Mouse (Mus musculus) ovary, postnatal 14 days (tissue): ENCODE measurements around the gene Cers1.

Experiments used
- DNase-seq: peaks from one replicate; pipeline ENCODE4 v3.0.0; 2022; ENCODE audit warnings: low spot score

Cers1 gene

DNA sequence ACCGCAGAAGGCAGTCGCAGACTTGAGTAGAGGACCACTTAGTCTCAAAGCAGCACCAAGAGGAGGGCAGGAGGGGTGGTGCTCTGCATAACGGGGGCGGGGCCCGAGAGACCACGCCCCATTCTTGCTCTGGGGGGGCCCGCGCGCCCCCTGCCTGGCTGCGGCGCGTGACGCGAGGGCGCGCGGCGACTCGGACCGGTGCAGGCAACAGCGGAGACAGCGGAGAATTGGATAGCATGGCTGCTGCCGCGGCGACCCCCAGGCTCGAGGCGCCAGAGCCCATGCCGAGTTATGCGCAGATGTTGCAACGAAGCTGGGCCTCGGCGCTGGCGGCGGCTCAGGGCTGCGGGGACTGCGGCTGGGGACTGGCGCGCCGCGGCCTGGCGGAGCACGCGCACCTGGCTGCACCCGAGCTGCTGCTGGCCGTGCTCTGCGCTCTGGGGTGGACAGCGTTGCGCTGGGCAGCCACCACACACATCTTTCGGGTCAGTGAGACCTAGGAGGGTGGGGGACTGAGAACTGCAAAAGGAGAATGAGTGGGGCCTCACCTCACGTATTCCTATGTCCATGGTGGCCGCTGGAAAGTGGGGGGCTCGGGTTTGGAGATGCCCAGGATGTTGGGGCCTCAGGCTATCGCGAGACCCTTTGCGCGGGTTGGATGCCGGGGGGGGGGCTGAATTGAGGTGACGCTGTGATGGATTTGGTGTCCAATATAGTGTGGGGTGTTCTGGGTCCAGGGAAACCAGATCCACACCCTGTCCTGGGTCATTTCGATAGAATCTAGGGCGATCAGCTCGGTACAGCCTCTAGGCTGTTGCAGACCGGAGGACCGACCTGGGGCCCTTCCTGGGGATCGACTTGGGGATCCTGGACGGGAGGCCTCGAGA, at the start of gene Cers1:
Gene Cers1, plus strand, starts transcription at position 152 of the 887 bp plus-strand sequence.
- peak; percentile 46 for DNase-seq

DNA sequence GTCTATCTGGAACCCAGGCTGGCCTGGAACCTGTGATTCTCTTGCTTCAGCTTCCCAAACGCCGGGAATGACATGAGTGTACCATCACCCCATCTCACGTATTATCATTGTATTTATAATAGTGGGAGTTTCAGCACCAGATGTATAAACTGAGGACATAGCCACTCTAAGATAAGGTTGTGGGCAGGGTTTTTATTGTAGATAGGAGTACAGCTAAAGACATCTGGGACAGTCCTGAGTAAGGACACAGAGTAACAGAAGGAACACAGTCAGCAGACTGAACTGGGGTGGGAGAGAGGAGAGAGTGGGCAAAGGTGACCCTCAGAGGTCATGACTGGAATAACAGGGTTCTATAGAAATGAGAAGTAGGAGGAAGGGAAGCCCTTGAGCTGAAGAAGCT, 47.9 kb upstream of the Cers1 start:
- no peak for DNase-seq

DNA sequence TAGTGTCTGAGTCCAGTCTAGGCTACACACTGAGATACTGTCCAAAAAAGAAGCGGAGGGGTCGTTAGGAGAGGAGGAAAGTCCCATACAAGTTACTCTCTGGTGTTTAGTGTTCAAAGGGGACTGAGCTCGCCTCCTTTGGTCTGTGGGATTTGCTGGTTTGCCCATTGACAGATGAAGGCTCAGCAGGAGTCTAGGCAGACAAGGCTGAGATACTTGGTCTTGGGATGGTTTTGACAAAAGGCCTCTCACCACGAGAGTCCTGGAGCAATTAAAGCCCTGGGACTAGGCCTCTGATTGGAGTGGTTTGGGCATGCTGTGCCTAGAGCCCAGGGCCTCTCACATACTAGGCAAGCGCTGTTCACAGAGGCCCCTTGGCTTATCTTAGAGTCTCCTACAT, 47.3 kb upstream of the Cers1 start:
- DNase-seq: no peak

DNA sequence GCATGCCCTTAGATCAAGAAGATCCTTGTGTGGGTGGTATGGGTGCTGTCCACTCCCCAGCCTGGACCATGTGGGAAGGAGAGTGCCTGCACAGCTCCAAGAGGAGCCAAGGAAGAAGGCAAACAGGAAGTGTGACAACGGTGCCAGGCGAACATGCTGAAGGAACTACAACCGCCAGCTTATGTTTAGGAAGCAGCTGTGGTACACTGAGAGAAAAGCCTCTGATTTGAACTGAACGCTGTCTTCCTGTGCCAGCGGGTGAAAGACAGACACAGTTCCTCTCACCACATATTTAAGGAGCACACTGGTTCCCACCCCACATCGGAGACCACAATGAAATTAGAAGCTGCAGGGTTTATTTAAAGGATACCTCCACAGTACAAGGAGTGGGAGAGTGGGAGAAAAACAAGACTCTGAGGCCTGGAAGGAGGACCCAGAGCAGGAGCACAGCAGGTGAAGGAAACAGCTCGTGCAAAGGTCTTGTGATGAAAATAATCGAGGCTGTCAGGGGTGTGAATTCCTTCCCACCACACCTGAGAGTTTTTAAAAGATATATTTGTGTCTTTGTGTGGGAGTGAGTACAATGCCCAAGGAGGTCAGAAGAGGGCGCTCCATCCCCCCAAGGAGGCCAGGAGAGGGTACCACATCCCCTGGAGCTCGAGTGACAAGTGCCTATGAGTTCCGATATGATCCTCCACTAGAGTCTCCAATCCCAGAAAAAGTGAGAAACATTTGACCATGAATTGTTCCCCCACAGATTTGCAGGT, 46.6 kb upstream of the Cers1 start:
- no peak for DNase-seq

DNA sequence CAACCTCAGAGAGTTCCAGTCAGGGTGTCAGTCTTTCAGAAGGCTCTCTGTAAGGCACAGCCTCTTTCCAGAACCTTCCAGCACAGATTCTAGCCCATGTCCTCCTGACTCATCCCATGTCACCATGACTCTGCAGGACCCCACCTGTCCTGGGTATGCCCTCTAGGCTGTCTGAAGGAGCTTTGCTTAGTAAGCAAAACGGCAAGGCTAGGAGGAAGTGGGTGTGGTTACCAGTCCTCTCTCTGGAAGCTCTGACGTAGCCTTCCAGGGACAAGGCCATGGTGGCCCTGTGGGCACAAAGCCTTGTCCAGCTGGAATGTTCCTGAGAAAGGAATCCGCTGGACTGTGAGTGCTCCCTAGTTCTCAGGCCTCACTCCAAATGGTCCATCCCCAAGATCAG, 42.6 kb upstream of the Cers1 start:
- DNase-seq: no peak

DNA sequence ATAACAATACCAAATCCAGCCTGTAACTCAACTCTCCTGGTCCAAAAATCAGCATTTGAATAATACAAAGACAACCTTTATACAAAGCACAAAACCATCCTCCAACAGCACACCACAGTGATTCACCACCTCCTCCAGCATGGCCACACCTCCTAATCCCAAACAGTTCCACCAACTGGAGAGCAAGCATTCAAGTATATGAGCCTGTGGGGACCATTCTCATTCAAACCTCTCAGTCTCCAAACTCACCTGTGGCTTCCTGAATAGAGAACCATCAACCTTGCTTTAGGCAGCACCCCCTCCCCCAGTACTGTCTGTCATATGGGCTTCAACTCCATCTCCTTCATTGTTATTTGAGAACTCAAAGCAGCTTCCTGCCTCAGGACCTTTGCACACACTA, 41.2 kb upstream of the Cers1 start:
- no peak for DNase-seq

DNA sequence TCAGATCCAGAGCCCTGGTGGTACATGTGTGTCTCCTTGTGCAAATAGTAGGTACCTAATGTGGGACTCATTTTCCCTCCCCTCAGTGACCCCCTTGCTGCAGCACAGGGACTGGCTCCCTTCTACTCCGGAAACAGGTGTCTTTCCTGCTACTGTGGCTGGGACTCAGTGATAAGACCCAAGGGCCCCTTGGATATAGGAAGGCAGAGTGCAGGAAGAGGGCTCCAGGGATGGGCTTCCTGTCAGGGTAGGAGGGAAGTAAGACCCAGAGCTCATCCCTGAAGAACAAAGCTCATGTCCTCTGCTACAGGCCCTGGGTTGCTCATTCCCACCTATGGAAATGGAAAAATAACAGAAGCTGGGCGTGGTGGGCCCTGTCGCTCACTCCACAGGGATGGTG, 39.1 kb upstream of the Cers1 start:
- DNase-seq: no peak

DNA sequence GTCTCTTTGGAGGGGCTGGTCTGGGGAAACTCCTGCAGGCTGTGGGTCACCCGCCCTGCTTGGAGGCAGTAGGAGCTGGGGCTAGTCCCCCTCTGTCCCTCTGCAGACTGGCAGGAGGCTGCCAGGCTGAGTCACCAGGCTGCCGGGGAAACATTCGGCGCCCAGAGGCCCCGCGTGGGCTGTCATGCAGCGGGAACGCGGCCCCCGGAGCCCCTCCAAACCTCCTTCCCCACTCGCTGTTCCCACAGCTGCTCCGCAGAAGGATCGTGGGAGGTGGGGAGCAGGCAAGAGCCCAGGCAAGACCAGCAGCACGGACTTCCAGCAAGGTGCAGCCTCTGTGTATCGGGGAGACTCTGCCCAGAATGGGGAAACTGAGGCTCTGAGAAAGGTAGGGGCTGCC, 37.4 kb upstream of the Cers1 start:
- DNase-seq: no peak

DNA sequence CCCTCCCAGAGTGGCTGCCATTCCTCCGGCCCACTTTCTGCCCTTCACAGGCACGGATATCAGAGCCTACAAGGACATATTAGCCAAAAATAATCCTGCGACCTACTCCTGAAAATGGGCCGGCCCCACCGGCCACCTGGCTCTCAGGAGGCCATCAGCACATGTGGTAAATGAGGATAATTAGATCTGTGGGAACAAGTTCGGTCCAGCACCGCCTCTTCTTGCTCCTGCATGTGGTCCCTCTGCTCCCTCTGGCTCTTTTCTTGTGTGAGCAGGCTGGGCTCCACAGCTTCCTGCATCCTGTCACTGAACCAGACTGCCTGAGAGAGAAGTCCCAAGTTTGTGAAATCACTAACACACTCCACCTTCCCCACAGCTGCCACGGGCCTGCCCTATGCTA, 36.3 kb upstream of the Cers1 start:
- no peak for DNase-seq

DNA sequence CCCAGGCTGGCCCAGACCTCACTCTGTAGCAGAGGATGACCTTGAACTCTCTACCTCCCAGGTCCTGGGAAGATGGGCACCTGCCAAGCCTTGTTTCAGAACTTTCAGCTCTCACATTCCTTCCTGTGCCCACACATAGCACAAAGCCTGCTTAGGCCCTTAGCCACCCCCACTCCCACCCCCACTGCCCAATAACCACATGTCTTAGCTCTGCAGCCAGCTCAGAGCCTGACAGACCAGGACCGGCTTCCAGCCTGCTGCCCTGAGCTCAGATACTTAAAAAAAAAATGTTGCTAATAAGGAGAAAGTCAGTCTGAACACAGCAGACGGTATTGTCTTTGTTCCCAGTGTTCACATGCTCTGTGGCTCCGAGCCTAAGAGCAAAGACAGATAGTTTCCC, 34.6 kb upstream of the Cers1 start:
- no peak for DNase-seq

DNA sequence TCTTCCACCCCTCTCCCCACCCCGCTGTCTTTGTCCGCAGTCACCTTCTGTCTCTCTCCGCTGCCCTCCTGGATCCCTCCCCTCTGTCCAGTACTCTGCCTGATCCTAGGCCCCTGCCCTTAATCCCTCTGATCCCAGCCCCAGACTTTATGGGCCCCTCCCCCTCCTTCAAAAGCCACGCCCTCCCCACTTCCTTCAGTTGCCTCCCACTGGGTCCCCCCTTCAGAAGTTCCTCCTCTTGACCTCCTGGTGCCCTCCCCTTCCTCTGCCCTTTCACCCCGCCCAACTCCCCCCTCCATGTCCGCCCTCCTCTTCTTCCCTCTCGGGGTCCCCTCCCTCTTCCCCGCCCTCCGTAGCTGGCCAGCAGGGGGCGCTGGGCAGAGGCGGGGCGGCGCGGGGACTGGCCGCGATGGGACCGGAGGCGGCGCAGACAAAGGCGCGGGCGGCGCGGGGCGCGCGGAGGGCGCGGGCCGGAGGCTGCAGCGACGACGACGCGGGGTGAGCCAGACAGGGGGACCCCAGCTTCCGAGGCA, 32.9 kb upstream of the Cers1 start, which contains the start of gene Homer3:
Gene Homer3, plus strand, starts transcription at position 225 of the 533 bp plus-strand sequence.
- DNase-seq: peak; percentile 92

DNA sequence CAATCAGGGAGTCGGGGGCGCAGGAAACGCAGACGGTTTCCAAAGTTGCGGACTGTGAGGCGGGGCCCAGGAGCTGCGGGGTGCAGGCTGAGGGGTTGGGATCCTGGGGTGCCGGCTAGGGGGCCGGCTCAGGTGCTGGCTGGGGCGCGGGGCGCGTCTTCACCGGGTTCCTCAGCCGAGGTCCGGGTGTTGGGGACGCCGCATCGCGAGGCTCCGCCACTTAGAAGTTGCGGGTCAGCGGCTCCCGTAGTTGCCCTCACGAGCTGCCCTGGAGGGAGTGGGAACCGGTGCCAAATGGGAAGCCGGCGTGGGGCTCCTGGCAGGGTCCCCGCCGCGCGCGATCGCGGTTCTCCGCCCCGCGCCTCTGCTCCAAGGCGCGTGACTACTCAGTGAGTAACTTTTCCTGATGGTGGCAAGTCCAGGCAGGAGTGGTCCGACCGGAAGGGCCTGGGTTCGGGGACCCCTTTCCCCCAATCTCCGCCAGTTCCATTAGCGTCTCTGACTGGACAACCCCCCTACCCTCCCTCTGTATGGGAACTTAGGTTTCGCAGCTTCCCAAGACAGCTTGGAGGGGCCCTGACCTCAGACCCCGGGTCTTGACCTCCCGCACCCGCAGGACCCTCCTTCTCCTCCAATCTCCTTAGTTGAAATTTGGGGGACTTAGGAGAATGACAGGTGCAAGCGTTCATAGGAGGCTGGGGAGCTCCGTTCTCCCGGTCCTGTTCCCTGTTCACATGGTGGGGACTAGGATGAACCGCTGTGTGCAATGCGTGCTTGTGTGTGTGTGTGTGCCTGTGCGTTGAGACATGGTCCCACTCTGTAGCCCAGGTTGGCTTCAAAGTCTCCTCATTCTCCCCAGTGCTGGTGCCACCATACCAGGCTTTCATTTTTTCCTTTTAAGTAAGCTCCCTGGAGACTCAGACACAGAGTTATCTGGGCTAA, 32.2 kb upstream of the Cers1 start:
- no peak for DNase-seq

DNA sequence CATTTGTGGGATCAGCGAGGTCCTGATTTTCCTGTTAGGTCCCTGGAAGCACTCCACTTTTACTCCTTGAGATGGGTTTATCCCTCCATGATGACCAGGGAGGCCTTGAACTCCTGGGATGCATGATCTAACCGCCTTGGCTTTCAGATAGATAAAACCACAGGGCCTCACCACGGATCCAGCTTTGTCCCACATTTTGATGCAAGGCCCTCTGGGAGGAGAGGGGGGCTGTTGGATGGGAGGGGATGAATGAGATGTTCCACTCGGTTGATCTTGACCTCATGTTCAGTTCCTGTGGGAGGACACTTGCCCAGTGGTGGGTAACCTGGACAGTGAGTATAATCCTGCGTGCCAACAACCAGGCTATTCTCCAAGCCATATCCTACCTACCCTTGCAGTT, 31.2 kb upstream of the Cers1 start:
- no peak for DNase-seq

DNA sequence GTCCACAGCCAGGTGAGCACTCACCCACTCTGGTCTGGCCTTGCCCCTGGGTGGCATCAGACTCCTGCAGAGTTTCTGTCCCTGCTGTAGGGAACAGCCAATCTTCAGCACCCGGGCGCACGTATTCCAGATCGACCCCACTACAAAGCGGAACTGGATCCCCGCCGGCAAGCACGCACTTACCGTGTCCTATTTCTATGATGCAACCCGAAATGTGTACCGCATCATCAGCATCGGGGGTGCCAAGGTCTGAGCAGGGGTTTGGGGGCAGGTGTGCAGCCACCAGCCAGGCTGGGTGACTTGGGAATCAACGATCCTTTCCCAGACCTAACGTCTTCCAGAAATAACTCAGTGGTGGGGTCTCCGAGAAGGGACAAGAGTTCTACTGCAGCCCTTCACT, 30.3 kb upstream of the Cers1 start:
- no peak for DNase-seq

DNA sequence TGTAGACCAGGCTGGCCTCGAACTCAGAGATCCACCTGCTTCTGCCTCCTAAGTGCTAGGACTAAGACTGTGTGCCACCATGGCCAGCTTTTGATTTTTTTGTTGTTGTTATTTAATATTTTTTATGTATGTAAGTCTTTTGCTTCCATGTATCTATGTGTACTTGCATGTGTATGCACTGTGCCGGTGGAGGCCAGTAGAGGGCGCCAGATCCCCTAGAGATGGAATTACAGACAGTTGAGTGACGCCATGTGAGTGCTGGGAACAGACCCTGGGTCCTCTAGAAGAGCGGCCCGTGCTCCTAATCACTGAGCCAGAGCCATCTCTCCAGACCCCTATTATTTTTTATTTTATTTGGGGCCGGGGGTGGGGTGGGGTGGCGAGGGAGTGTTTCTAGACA, 28.8 kb upstream of the Cers1 start:
- no peak for DNase-seq

DNA sequence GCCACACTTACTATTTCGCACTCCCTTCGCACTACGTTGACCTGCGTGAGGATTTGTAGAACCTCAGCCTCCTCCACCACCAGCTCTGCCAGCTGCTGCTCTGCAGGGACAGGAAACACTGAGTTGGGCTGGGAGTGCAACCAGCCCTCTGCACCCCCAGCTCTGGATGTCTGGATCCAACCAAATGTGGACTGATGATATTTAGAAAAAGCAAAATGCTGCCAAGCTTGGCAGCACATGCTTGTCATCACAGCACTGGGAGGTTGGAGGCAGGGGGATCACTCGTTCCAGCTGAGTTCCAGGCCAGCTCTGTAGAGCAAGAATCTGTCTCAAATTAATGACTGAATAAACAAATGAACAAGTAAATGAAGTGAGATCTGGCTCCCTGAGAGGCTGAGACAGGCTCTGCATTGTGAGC, 21.6 kb upstream of the Cers1 start:
- DNase-seq: no peak

DNA sequence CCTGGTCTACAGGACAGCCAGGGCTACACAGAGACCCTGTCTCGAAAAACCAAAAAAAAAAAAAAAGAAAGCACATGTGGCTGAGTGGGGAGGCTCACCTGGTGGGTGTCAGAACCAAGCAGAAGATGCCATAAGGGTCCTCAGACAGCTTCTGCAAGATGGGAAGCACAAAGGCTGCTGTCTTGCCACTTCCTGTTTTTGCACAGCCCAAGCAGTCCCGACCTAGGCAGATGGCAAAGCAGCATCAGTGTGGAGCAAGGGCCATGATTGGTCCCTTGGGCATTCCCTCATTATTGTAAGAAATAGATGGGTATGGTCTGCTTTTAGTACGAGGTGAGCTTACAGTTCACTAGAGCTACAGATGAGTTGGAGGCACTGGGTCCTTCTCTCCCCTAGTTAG, 14.7 kb upstream of the Cers1 start:
- DNase-seq: no peak

DNA sequence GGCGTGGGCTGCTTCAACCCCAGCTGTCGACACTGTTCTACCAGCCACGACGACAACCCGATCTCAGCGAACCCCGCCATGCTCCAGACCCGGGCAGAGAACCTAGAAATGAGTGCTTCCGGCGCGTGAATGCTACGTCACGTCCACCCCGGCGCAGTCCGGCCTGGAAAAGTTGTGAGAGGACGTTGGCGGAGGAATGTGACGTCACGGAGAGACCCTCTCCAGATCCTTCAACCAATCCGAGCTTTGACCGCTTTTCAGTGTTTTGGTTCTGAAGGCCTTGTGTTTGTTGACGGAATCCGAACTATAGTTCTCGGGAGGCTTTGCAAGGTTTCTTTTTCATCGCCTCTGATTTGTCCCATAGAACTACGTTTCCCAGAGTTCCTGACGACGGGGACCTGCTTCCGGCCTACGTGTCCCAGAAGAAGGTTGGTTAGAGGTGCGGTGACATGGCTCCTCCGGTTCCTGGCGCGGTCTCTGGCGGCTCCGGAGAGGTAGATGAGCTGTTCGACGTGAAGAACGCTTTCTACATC, 13.2 kb upstream of the Cers1 start, which contains the start of the genes Ddx49 and Cope:
Gene Ddx49, minus strand, starts transcription at position 132 of the 533 bp plus-strand sequence.
Gene Cope, plus strand, starts transcription at position 161 of the 533 bp plus-strand sequence.
- peak; percentile 91 for DNase-seq

DNA sequence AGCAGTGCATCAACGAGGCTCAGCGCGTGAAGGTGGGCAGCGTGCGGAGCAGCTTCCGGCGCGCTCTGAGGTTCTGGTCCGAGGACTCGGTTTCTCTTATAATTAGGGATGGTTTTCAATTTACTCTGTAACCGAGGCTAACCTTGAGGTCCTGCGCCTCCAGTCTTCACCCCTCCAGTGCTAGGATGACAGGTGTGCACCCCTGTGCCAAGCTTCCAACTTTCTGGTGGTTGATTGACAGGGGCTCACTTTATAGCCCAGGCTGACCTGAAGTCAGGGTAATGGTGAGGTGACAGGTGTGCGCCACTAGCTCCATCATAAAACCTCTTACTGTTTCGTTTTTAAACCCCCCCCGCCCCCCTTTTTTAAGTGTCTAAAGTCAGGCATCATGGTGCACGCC, 12.7 kb upstream of the Cers1 start:
- DNase-seq: no peak

DNA sequence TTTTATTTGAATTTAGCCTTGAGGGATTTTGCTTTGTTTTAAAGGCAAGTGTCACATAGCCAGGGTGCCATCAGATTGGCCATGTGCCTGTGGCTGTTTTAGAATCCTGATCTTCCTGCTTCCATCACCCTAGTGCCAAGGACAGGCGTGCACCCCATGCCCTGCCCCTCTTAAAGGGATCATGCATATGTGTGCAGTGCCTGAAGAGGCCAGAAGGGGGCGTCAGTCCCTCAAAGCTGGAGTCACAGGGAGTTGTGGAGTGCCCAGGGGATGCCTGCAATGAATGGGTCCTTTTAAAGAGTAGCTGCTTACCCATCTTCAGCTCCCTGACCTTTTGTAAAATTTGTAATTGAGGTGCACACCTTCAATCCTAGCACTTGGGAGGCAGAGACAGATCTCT, 6.3 kb upstream of the Cers1 start:
- DNase-seq: no peak

DNA sequence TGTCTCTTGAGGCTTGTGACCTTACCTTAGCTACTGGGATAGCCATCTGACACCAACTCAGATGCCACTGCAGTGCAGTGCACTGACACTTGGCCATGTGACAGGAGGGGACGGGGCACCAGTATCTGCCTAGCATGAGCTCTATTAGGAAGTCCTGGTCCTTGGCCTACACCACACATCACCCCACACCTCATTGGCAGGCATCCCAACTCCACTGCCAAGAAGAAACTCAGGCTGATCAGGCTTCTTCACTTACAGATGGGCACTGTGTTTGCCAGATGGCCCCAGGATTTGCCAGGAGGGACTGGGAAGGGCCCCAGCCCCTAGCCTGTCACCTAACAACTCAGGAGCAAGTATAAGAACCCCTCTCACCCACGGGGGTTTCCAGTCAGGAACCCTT, 2.2 kb upstream of the Cers1 start:
- DNase-seq: no peak
